Mouse (Mus musculus) kidney, adult 2 months (tissue): ENCODE measurements at regions not wholly inside any gene's neighbourhood (a gene's known extent, or its start where the extent isn't known, plus 50 kb on each side); places are given as distances from the start of the nearest gene placed in this dataset.

ENCODE experiments used
- DNase-seq: peaks from one replicate; pipeline ENCODE4 v3.0.0; 2021
- H3K27ac ChIP-seq: fragments of 200-500 bp; 2 replicates; pipeline ENCODE4 v1.5.1; 2012; ENCODE audit warnings: low read depth, low read length, control low read depth, inconsistent platforms; ENCODE audit not compliant: insufficient read depth
- H3K27me3 ChIP-seq: fragments of 200-500 bp; replicated peaks from 2 replicates; pipeline ENCODE4 v1.6.1; 2012; ENCODE audit warnings: mild to moderate bottlenecking, moderate library complexity, low read length, inconsistent platforms; ENCODE audit not compliant: control insufficient read depth, insufficient read depth
- H3K36me3 ChIP-seq: fragments of 200-500 bp; 2 replicates; pipeline ENCODE4 v1.6.1; 2012; ENCODE audit warnings: mild to moderate bottlenecking, moderate library complexity, low read length, inconsistent platforms; ENCODE audit not compliant: control insufficient read depth, insufficient read depth
- H3K4me1 ChIP-seq: fragments of 200-500 bp; 2 replicates; pipeline ENCODE4 v1.6.1; 2011; ENCODE audit warnings: low read length; ENCODE audit not compliant: control insufficient read depth, insufficient read depth
- H3K4me3 ChIP-seq: fragments of 200-500 bp; 2 replicates; pipeline ENCODE4 v1.5.1; 2011; ENCODE audit warnings: mild to moderate bottlenecking, low read depth, low read length, control low read depth; ENCODE audit not compliant: insufficient read depth
- CTCF ChIP-seq: fragments of 200-500 bp; conservative IDR thresholded peaks from 2 replicates; pipeline ENCODE4 v1.5.1; 2011; ENCODE audit warnings: low read depth, mild to moderate bottlenecking, control low read depth, low read length, moderate library complexity, mixed read lengths; ENCODE audit not compliant: insufficient read depth, insufficient read length
- POLR2A ChIP-seq: fragments of 200-500 bp; IDR thresholded peaks from one replicate; pipeline ENCODE4 v1.6.1; 2011; ENCODE audit warnings: low read depth, low read length, control low read depth
- WGBS: fragments of 180-500 bp; shearing (Covaris S2); methylation state at CpG from one replicate; pipeline ENCODE4 v1.1.7; 2018; 5-methylcytosine and 5-hydroxymethylcytosine counted together

DNA sequence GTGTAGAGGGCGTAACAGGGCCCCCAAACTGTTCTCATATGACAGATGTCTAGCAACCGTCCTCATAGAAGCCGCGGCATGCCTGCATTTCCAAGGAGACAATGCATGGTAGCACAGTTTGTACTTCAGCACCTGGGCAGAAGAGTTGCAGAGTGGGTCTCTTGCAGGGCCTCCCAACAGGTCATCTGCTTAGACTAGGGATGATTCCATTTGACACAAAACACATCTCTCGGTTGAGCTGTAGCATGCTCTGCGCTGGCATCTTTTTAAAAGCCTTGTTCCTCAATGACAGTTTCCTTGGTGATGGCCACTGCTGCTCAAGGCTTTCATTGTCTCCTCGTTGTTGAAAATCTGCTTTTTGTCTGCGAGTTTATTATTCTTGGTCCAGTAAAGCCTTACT, 546.1 kb downstream of the Ttll7 start:
- Histone ChIP-seq H3K27me3 (no peaks in the 10 kb centered on the region), H3K27ac (no peak overlapping the region), H3K4me3 (no peak overlapping the region), H3K4me1 (no peaks in the 10 kb centered on the region), H3K36me3 (no peaks in the 10 kb centered on the region)
- DNase-seq = no peak
- 80% methylated on average over 8 of the region's 8 CpGs for WGBS
- TF ChIP-seq CTCF = no peak
- no peak for TF ChIP-seq POLR2A

DNA sequence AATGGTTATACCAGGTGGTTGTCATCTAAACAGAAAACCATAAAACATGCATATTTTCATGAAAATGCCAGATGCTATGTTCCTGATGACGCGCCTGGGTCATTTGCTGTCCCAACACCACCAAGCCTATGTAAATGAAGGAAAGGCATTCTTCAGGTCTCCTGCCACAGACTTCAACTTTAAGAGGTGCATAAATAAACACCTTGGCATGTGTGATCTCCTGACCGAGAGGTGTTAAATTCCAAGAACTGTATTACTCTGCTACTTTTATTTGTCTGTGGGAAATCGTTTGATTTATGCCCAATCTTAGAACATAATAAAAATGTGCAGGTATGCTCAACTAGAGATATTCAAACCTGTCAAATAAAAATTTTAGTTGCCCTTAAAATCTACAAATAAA, 560.1 kb downstream of the Ttll7 start:
- Histone ChIP-seq H3K36me3 (no peaks in the 10 kb centered on the region), H3K4me3 (no peak overlapping the region), H3K27ac (no peak overlapping the region), H3K4me1 (no peaks in the 10 kb centered on the region), H3K27me3 (no peaks in the 10 kb centered on the region; the same call in 1 of the 2 replicates)
- no peak for DNase-seq
- WGBS = 73% methylated on average over 4 of the region's 4 CpGs
- no peak for TF ChIP-seq POLR2A
- TF ChIP-seq CTCF = no peak

DNA sequence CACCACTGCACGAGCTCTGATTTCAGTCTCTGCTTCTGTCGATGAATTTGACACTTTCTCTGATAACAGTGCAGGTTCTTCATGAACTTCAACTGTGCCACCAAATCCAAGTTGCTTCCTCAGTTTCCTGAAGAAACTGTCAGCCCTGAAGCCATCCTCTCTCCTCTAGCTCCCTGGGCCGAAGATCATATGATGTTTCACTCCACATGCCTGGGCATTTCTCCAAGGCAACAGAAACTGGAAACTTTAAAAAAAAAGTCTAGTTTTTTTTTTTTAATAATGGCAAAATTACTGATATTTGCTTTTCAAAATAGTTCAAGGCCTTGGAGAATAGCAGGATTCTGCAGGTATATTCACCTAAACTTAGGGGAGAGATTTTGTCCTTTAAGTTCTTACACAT, 564.8 kb downstream of the Ttll7 start:
- 24% methylated on average over 3 of the region's 3 CpGs for WGBS
- H3K27ac ChIP-seq = no peak overlapping the region
- H3K4me1 ChIP-seq = no peaks in the 10 kb centered on the region
- H3K4me3 ChIP-seq = no peak overlapping the region
- no peak for DNase-seq
- no peak for TF ChIP-seq CTCF
- TF ChIP-seq POLR2A = no peak
- no peaks in the 10 kb centered on the region; the same call in 1 of the 2 replicates for H3K27me3 ChIP-seq
- H3K36me3 ChIP-seq = no peaks in the 10 kb centered on the region

DNA sequence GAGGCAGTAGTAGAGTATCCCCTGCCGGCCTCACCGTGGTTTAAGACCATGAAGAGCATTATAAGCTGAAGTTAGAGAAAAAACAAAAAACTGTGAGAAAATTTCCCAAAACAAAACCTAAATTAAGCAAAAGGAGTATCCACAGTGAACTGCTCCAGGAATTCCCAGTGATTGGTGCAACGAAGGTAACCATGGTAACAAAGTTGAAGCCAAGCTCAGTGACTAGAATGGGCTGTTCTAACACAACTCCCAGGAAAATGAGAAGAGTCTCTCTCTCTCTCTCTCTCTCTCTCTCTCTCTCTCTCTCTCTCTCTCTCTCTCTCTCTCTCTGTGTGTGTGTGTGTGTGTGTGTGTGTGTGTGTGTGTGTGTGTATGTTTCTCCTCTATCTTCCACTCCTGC, 567.0 kb downstream of the Ttll7 start:
- DNase-seq = no peak
- WGBS = 24% methylated on average over 3 of the region's 3 CpGs

DNA sequence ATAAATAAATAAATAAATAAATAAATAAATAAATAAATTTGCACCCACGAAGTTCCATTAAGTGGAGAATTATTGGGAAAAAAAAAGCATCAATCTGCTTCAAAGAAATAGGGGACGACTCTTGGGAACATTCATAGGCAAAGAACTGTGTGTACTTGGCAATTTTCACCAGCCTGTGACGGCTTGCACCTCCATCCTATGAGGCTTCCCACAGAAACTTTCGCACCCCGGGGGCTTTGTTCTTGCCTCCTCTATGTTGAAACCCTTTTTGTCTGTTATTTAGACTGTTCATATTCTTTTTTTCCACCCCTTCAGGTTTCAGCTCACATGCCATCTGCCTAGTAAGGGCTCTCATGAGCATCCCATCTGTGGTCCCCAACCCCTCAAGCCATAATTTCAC, 570.0 kb downstream of the Ttll7 start:
- DNase-seq = no peak
- Histone ChIP-seq H3K27me3 (no peaks in the 10 kb centered on the region), H3K4me3 (no peak overlapping the region), H3K36me3 (no peaks in the 10 kb centered on the region), H3K4me1 (no peaks in the 10 kb centered on the region), H3K27ac (no peak overlapping the region)
- no peak for TF ChIP-seq CTCF
- TF ChIP-seq POLR2A = no peak
- WGBS = 76% methylated on average over 5 of the region's 5 CpGs

More for the DNA sequence above, 567.0 kb downstream of the Ttll7 start:
- H3K27ac ChIP-seq = no peak overlapping the region
- H3K4me1 ChIP-seq = no peaks in the 10 kb centered on the region
- no peak overlapping the region for H3K4me3 ChIP-seq
- H3K27me3 ChIP-seq = no peaks in the 10 kb centered on the region; the same call in 1 of the 2 replicates
- no peak for TF ChIP-seq CTCF
- TF ChIP-seq POLR2A = no peak
- H3K36me3 ChIP-seq = no peaks in the 10 kb centered on the region

DNA sequence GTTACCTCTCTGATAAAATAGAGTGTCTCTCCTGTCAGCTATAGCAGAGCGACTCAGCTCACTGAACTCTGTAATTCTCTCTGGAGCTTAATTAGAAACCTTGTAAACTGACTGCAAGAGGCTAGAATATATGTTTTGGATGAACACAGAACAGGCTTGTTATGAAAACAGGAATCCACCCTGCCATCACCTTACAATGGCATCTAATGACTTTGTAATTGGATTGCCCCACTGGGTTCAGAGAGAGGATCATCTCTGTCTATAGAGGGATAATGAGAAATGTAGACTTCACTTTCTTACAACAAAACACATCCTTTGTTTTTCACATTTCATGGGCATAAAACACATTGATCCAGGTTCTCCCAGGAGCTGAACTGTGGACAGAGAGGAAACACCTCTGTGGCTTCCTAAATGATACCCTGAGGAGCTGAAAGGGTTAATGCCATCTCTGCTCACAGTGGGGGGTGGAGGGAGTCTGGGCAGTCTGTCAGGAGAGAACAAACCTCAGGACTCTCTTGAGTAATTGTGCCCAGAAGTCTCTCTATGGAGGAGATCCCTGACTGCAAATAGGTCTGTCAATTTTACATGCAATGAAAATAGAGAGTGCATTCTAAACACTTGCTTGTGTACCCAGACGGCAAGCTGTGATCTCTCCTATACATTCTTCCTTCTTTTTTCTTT, 571.9 kb downstream of the Ttll7 start:
- no peaks in the 10 kb centered on the region for H3K36me3 ChIP-seq
- WGBS = 46% methylated on average over 2 of the region's 2 CpGs
- H3K27me3 ChIP-seq = no peaks in the 10 kb centered on the region
- no peak overlapping the region for H3K4me3 ChIP-seq
- no peak overlapping the region for H3K27ac ChIP-seq
- no peaks in the 10 kb centered on the region for H3K4me1 ChIP-seq
- TF ChIP-seq CTCF = no peak
- no peak for TF ChIP-seq POLR2A
- DNase-seq = no peak

DNA sequence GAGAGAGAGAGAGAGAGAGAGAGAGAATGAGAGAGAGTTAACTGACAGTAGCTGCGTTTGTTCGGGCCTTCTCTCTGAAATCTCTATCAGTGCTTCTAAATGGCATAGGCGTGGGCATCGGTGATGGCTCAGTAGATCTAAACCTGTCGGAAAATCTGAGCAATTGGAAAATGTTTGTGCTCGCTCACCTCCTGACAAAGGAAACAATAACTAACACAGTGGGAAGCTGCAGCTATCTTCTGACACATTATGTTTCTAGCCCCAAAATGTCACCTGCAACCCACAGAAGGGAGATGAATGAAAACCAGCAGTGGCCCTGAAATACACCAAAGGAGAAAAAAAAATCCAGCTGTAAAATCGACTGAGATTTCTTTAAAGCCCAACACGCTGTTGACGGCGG, 576.7 kb downstream of the Ttll7 start:
- no peak for DNase-seq
- Histone ChIP-seq H3K4me1 (no peaks in the 10 kb centered on the region), H3K4me3 (no peak overlapping the region), H3K36me3 (no peaks in the 10 kb centered on the region), H3K27me3 (no peaks in the 10 kb centered on the region), H3K27ac (no peak overlapping the region)
- WGBS = 69% methylated on average over 10 of the region's 10 CpGs
- TF ChIP-seq CTCF = no peak
- no peak for TF ChIP-seq POLR2A
